Mouse (Mus musculus): ENCODE measurements around the gene Cdc42bpa. TPM values are rescaled to one million over a fixed set of nuclear protein-coding genes. Genes with fewer than 3 reads are reported as not detected.

Gene Cdc42bpa
- polyA plus RNA-seq, 1 experiment from 2014 or later: 3.3 TPM

- Histone ChIP-seq H3K79me2 (ENCODE audit: inconsistent target) (no peaks in the 10 kb centered on the region), H3K36me3 (ENCODE audit: inconsistent target) (no peaks in the 10 kb centered on the region), H3K27ac (no peak overlapping the region), H3K4me3 (ENCODE audit: inconsistent target) (no peak overlapping the region)
- 26% methylated on average over 4 of the region's 4 CpGs for WGBS (ENCODE audit: missing documents)
Measured at GRCm38 (mm10) chr1:180215044-180215443, 254.8 kb downstream of the Cdc42bpa start.

Other genes starting within 250 kb of the Cdc42bpa start
- not detected in 3 replicates for gene Kif28, start 215.2 kb upstream of the Cdc42bpa start, polyA plus RNA-seq (2018)
- not detected in 3 replicates for gene Gm10518, start 157.1 kb upstream of the Cdc42bpa start, polyA plus RNA-seq (2018)
- gene Ahctf1, start 156.8 kb upstream of the Cdc42bpa start, polyA plus RNA-seq (2018): 13.3 to 22.7 TPM (median 21.5 TPM) in 3 replicates
- gene Coq8a, start 239.1 kb downstream of the Cdc42bpa start, polyA plus RNA-seq (2018): 1.3 to 6.0 TPM (median 2.8 TPM) in 3 replicates

Data from macrophage (primary cell).